Mouse (Mus musculus): ENCODE data around the gene Clk1. TPM values are rescaled to one million over a fixed set of nuclear protein-coding genes. Genes with fewer than 3 reads are reported as not detected.

The Clk1 gene
- total RNA-seq, 4 experiments from 2014 or later, result 129 to 171 (median 145) TPM

Other genes with a start within 250 kb of the Clk1 start
- 1 to 10 TPM; 1.8 to 2.8 (median 2.4) TPM for gene Aox4, start 213.7 kb downstream of the Clk1 start, total RNA-seq (2022)
- gene Aox2, start 145.7 kb downstream of the Clk1 start, total RNA-seq (2022), result under 1 TPM in 2 of 4 experiments, not detected in 2; 0.05 to 0.07 TPM
- 100 to 1,000 TPM; 104 to 124 (median 112) TPM for gene Bzw1, start 31.2 kb downstream of the Clk1 start, total RNA-seq (2022)
- 10 to 100 TPM; 15.7 to 30.6 (median 22.0) TPM for gene Nif3l1, start 21.1 kb upstream of the Clk1 start, total RNA-seq (2022)
- 10 to 100 TPM; 26.9 to 34.1 (median 31.9) TPM for gene Ppil3, start 21.4 kb upstream of the Clk1 start, total RNA-seq (2022)
- 10 to 100 TPM; 25.7 to 28.4 (median 25.8) TPM for gene Orc2, start 81.0 kb upstream of the Clk1 start, total RNA-seq (2022)
- 100 to 1,000 TPM in 3 of 4 experiments, 10 to 100 TPM in 1; 96.6 to 156 (median 127) TPM for gene Fam126b, start 162.3 kb upstream of the Clk1 start, total RNA-seq (2022)
- 100 to 1,000 TPM; 104 to 121 (median 107) TPM for gene Ndufb3, start 162.3 kb upstream of the Clk1 start, total RNA-seq (2022)

Measured in layer of hippocampus, adult 8-10 months (tissue).